Mouse (Mus musculus) heart, embryonic 14.5 days (tissue): ENCODE measurements around the gene Zdhhc14. TPM values are rescaled to one million over a fixed set of nuclear protein-coding genes. Genes with fewer than 3 reads are reported as not detected.

Source experiments
- ATAC-seq: fragments of 200-750 bp; cut with Nextera tagmentation; 2 replicates; pipeline ENCODE4 v1.8.0; 2017; ENCODE audit warnings: low read depth, moderate TSS enrichment; ENCODE audit not compliant: insufficient number of reproducible peaks, insufficient read depth, low FRiP score
- H3K27ac ChIP-seq, 2 experiments: fragments of 200-500 bp in 1 of 2; fragments of 300-500 bp in 1 of 2; sonication (generic) in 1 of 2; replicated peaks in 1 of 2; 2 replicates each; pipeline ENCODE4 v1.5.1; 2012 to 2014; ENCODE audit warnings: low read depth in 2 of 2, low read length in 2 of 2, control low read depth in 1 of 2, mild to moderate bottlenecking in 1 of 2, mixed read lengths in 1 of 2; ENCODE audit not compliant: control insufficient read depth in 1 of 2, insufficient read depth in 1 of 2
- H3K27me3 ChIP-seq: fragments of 300-500 bp; sonication (generic); 2 replicates; pipeline ENCODE4 v1.6.1; 2014; ENCODE audit warnings: mild to moderate bottlenecking, low read length, control low read depth; ENCODE audit not compliant: control insufficient read depth, insufficient read depth
- H3K36me3 ChIP-seq: fragments of 300-500 bp; sonication (generic); 2 replicates; pipeline ENCODE4 v1.6.1; 2014; ENCODE audit warnings: mild to moderate bottlenecking, control low read depth, low read length, mixed read lengths; ENCODE audit not compliant: control insufficient read depth, insufficient read depth
- H3K4me1 ChIP-seq, 2 experiments: fragments of 200-500 bp in 1 of 2; fragments of 300-500 bp in 1 of 2; sonication (generic) in 1 of 2; 2 replicates each; pipeline ENCODE4 v1.6.1; 2012 to 2014; ENCODE audit warnings: low read length in 2 of 2, control low read depth in 1 of 2, mixed read lengths in 1 of 2; ENCODE audit not compliant: control insufficient read depth in 2 of 2, insufficient read depth in 2 of 2
- H3K4me2 ChIP-seq: fragments of 300-500 bp; sonication (generic); 2 replicates; pipeline ENCODE4 v1.6.1; 2014; ENCODE audit warnings: mild to moderate bottlenecking, low read length
- H3K4me3 ChIP-seq, 2 experiments: fragments of 200-500 bp in 1 of 2; fragments of 300-500 bp in 1 of 2; sonication (generic) in 1 of 2; 2 replicates each; pipeline ENCODE4 v1.5.1; 2012 to 2014; ENCODE audit warnings: low read length in 2 of 2, mild to moderate bottlenecking in 2 of 2, control low read depth in 1 of 2, low read depth in 1 of 2, moderate library complexity in 1 of 2; ENCODE audit not compliant: control insufficient read depth in 1 of 2, insufficient read depth in 1 of 2
- H3K9ac ChIP-seq: fragments of 300-500 bp; sonication (generic); 2 replicates; pipeline ENCODE4 v1.6.1; 2014; ENCODE audit warnings: mild to moderate bottlenecking, low read length
- H3K9me3 ChIP-seq: fragments of 300-500 bp; sonication (generic); 2 replicates; pipeline ENCODE4 v1.6.1; 2016; ENCODE audit warnings: low read length, control low read depth; ENCODE audit not compliant: control insufficient read depth
- WGBS: fragments of 180-500 bp; shearing (Covaris S2); extraction: QIAGEN DNeasy Blood & Tissue Kit; methylation state at CpG from one replicate; pipeline ENCODE4 v1.1.7; 2014; 5-methylcytosine and 5-hydroxymethylcytosine counted together
- polyA plus RNA-seq: library from polyadenylated mRNA; unstranded; fragments of >200 nt; fragmentation: Nextera tagmentation; extraction: Ambion mirVana; gene quantifications from 2 replicates; pipeline ENCODE4 v1.2.1, GENCODE M21; 2014

Zdhhc14 gene
- polyA plus RNA-seq, 1 experiment from 2014 or later: 1.5 TPM

GRCm38 (mm10) chr17:5504969-5505368 lies 12.6 kb downstream of the Zdhhc14 start:
- H3K36me3 ChIP-seq: no peaks in the 10 kb centered on the region
- peaks cover 10% of the 10 kb centered on the region in 2 experiments for H3K4me1 ChIP-seq
- H3K9ac ChIP-seq: no peak overlapping the region
- ATAC-seq: no peak
- H3K27ac ChIP-seq: no peak overlapping the region
- 78% methylated on average over 4 of the region's 4 CpGs for WGBS
- H3K9me3 ChIP-seq: no peaks in the 10 kb centered on the region
- H3K27me3 ChIP-seq: no peaks in the 10 kb centered on the region
- no peak overlapping the region for H3K4me3 ChIP-seq
- no peak overlapping the region for H3K4me2 ChIP-seq

- no peak for ATAC-seq
- peaks cover 10 to 18% of the 10 kb centered on the region in 2 experiments for H3K4me1 ChIP-seq
Measured at GRCm38 (mm10) chr17:5506553-5506952, 14.2 kb downstream of the Zdhhc14 start.

GRCm38 (mm10) chr17:5506988-5507387 lies 14.6 kb downstream of the Zdhhc14 start:
- Histone ChIP-seq H3K9ac (no peak overlapping the region), H3K4me3 (no peak overlapping the region), H3K9me3 (no peaks in the 10 kb centered on the region), H3K36me3 (no peaks in the 10 kb centered on the region), H3K27ac (no peak overlapping the region), H3K4me2 (peak overlapping the region; percentile 6; the same call in 1 of the 2 replicates), H3K4me1 (peaks cover 10 to 18% of the 10 kb centered on the region in 2 experiments), H3K27me3 (no peaks in the 10 kb centered on the region)
- WGBS: 22% methylated on average over 5 of the region's 5 CpGs
- ATAC-seq: no peak

More at GRCm38 (mm10) chr17:5506553-5506952, 14.2 kb downstream of the Zdhhc14 start:
- Histone ChIP-seq H3K27ac (no peak overlapping the region), H3K4me2 (no peak overlapping the region), H3K4me3 (no peak overlapping the region), H3K9ac (no peak overlapping the region), H3K9me3 (no peaks in the 10 kb centered on the region), H3K27me3 (no peaks in the 10 kb centered on the region), H3K36me3 (no peaks in the 10 kb centered on the region)
- WGBS: 15% methylated on average over 7 of the region's 7 CpGs

GRCm38 (mm10) chr17:5508030-5508429 lies 15.7 kb downstream of the Zdhhc14 start:
- WGBS: 79% methylated on average over 4 of the region's 4 CpGs
- no peak for ATAC-seq
- H3K4me2 ChIP-seq: no peak overlapping the region

GRCm38 (mm10) chr17:5510564-5510963 lies 18.2 kb downstream of the Zdhhc14 start:
- no peaks in the 10 kb centered on the region for H3K9me3 ChIP-seq
- H3K4me3 ChIP-seq: no peak overlapping the region
- WGBS: 65% methylated on average over 9 of the region's 9 CpGs
- no peaks in the 10 kb centered on the region for H3K36me3 ChIP-seq
- H3K27me3 ChIP-seq: no peaks in the 10 kb centered on the region
- H3K9ac ChIP-seq: no peak overlapping the region
- no peak overlapping the region for H3K27ac ChIP-seq
- no peak for ATAC-seq
- H3K4me2 ChIP-seq: no peak overlapping the region
- peaks cover 9 to 18% of the 10 kb centered on the region in 2 experiments for H3K4me1 ChIP-seq

More at GRCm38 (mm10) chr17:5508030-5508429, 15.7 kb downstream of the Zdhhc14 start:
- H3K4me3 ChIP-seq: no peak overlapping the region
- no peak overlapping the region for H3K9ac ChIP-seq
- peaks cover 10 to 18% of the 10 kb centered on the region in 2 experiments for H3K4me1 ChIP-seq
- no peaks in the 10 kb centered on the region for H3K36me3 ChIP-seq
- H3K27me3 ChIP-seq: no peaks in the 10 kb centered on the region
- H3K27ac ChIP-seq: no peak overlapping the region
- no peaks in the 10 kb centered on the region for H3K9me3 ChIP-seq

GRCm38 (mm10) chr17:5511724-5512123 lies 19.4 kb downstream of the Zdhhc14 start:
- peaks cover 5 to 16% of the 10 kb centered on the region in 2 experiments for H3K4me1 ChIP-seq
- 65% methylated on average over 6 of the region's 6 CpGs for WGBS
- H3K4me2 ChIP-seq: no peak overlapping the region
- H3K36me3 ChIP-seq: no peaks in the 10 kb centered on the region
- H3K9ac ChIP-seq: no peak overlapping the region
- H3K27me3 ChIP-seq: no peaks in the 10 kb centered on the region
- no peak overlapping the region for H3K4me3 ChIP-seq
- no peak overlapping the region for H3K27ac ChIP-seq
- no peak for ATAC-seq
- no peaks in the 10 kb centered on the region for H3K9me3 ChIP-seq

- H3K27ac ChIP-seq: no peak overlapping the region
- H3K9me3 ChIP-seq: no peaks in the 10 kb centered on the region
- H3K36me3 ChIP-seq: no peaks in the 10 kb centered on the region
- H3K4me2 ChIP-seq: no peak overlapping the region
- H3K4me3 ChIP-seq: no peak overlapping the region
- ATAC-seq: no peak
- H3K27me3 ChIP-seq: no peaks in the 10 kb centered on the region
- WGBS: 80% methylated on average over 10 of the region's 10 CpGs
- H3K9ac ChIP-seq: no peak overlapping the region
- H3K4me1 ChIP-seq: no peaks in the 10 kb centered on the region
Measured at GRCm38 (mm10) chr17:5519466-5519865, 27.1 kb downstream of the Zdhhc14 start.

GRCm38 (mm10) chr17:5519910-5520592 lies 27.7 kb downstream of the Zdhhc14 start:
- no peak overlapping the region for H3K9ac ChIP-seq
- no peaks in the 10 kb centered on the region for H3K27me3 ChIP-seq
- no peak for ATAC-seq
- no peak overlapping the region for H3K4me2 ChIP-seq
- H3K27ac ChIP-seq: no peak overlapping the region
- no peaks in the 10 kb centered on the region for H3K9me3 ChIP-seq
- no peaks in the 10 kb centered on the region for H3K36me3 ChIP-seq
- H3K4me1 ChIP-seq: no peaks in the 10 kb centered on the region
- WGBS: 80% methylated on average over 13 of the region's 13 CpGs
- H3K4me3 ChIP-seq: no peak overlapping the region
